ENCODE assay signal across 26 mouse cellular contexts in the genomic region with DNA sequence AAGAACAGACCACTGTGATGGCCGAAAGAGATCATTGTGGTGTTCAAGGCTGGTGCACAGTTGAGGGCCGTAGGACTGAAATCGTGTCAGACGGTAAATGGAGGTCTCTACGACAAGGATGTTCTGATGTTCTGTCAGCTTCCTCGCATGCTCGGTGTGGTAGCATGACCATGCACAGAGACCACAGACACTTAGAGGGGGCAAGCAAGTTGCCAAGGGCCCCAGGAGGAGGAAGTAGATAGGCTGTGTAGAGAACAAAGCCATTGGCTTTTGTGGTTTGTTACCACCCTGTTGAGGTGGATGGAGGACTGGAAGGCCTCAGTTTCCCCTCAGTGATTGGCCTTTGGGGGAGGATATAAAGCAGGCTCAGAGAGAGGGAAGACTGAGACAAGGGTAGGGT. TPM values are rescaled to one million over a fixed set of nuclear protein-coding genes. Genes with fewer than 3 reads are reported as not detected.
DNase-seq lines count a peak whose midpoint lies in the region; ATAC-seq and TF ChIP-seq lines count a peak whose summit lies in the region.
"Had no signal": no experiment of that assay in that cellular context is flagged by ENCODE, and none has a peak within 500 bp of the region (broad histone marks: within the 10 kb centered on the region; RNA-seq: fewer than 3 reads in every experiment).

No protein-coding gene starts in this region.

- H3K27me3 ChIP-seq in liver, postnatal 0 days (ENCODE audit: insufficient read depth, low read length), result no peaks in the 10 kb centered on the region
- H3K27me3 ChIP-seq in liver, embryonic 11.5 days (replicated peaks; ENCODE audit: control insufficient read depth, insufficient read depth, low read length), result no peaks in the 10 kb centered on the region
- H3K27me3 ChIP-seq: embryonic facial prominence, embryonic 15.5 days; forebrain, embryonic 15.5 days had no signal

- H3K36me3 ChIP-seq in liver, postnatal 0 days (replicated peaks; ENCODE audit: insufficient read depth, low read length), result no peaks in the 10 kb centered on the region
- H3K36me3 ChIP-seq in liver, embryonic 11.5 days (ENCODE audit: control insufficient read depth, insufficient read depth, low read length), result no peaks in the 10 kb centered on the region
- H3K36me3 ChIP-seq: embryonic facial prominence, embryonic 15.5 days; forebrain, embryonic 15.5 days; heart, embryonic 13.5 days had no signal

- no peak for ATAC-seq in liver, postnatal 0 days
- no peak for ATAC-seq in liver, embryonic 11.5 days (replicated peaks; ENCODE audit: low FRiP score)
- ATAC-seq in granulocyte monocyte progenitor cell, adult 5-6 weeks (replicated peaks; ENCODE audit: poor library complexity, severe bottlenecking), result peak; percentile 73
- ATAC-seq in megakaryocyte progenitor cell, adult 5-6 weeks (replicated peaks; ENCODE audit: poor library complexity), result peak; percentile 65
- no peak for ATAC-seq in inflammation-experienced regulatory T-cells, adult 6 months
- ATAC-seq: forebrain, embryonic 15.5 days; intestine, embryonic 16.5 days had no signal

- no peak for TF ChIP-seq EP300 in liver, postnatal 0 days (IDR thresholded peaks at IDR 0.05; ENCODE audit: low read depth)

- H3K27ac ChIP-seq in liver, postnatal 0 days (ENCODE audit: low read depth), result peak overlapping the region; percentile 66; the same call in 1 of the 2 replicates
- H3K27ac ChIP-seq in liver, embryonic 11.5 days (ENCODE audit: low read depth, low read length), result no peak overlapping the region
- H3K27ac ChIP-seq: embryonic facial prominence, embryonic 15.5 days; forebrain, embryonic 15.5 days; heart, embryonic 13.5 days; hindbrain, embryonic 14.5 days had no signal

- TF ChIP-seq CTCF in liver, postnatal 0 days (IDR thresholded peaks at IDR 0.05; ENCODE audit: low read depth), result no peak

- DNase-seq in liver, postnatal 0 days, result no peak
- no peak for DNase-seq in liver, embryonic 11.5 days (ENCODE audit: low spot score)
- no peak for DNase-seq in left cerebral cortex, adult 11 months (ENCODE audit: low spot score)
- DNase-seq in adipocyte (ENCODE audit: low spot score), result no peak
- DNase-seq: adrenal gland, adult 2 months; adrenal gland, postnatal 25 days; cerebellum, adult 2 months; cerebellum, postnatal 10 days; embryo, embryonic 11 days; gastrocnemius, postnatal 14 days; heart, postnatal 4 days had no signal

- H3K9me3 ChIP-seq in liver, postnatal 0 days (ENCODE audit: low read length), result no peaks in the 10 kb centered on the region
- H3K9me3 ChIP-seq in liver, embryonic 11.5 days (ENCODE audit: control insufficient read depth, low read length), result no peaks in the 10 kb centered on the region
- H3K9me3 ChIP-seq: embryonic facial prominence, embryonic 15.5 days; forebrain, embryonic 15.5 days; heart, embryonic 13.5 days had no signal

- WGBS in liver, postnatal 0 days (ENCODE audit: insufficient replicate concordance), result 37% methylated on average over 7 of the region's 7 CpGs
- WGBS in liver, embryonic 11.5 days, result 53% methylated on average over 7 of the region's 7 CpGs

- H3K9ac ChIP-seq in liver, postnatal 0 days (replicated peaks), result no peak overlapping the region
- no peak overlapping the region for H3K9ac ChIP-seq in liver, embryonic 11.5 days (ENCODE audit: low read depth, low read length)
- H3K9ac ChIP-seq: embryonic facial prominence, embryonic 15.5 days; forebrain, embryonic 15.5 days; heart, embryonic 13.5 days; hindbrain, embryonic 14.5 days had no signal

- no peak overlapping the region for H3K4me3 ChIP-seq in liver, postnatal 0 days (ENCODE audit: low read depth, low read length)
- no peak overlapping the region for H3K4me3 ChIP-seq in liver, embryonic 11.5 days (ENCODE audit: low read depth, low read length)
- H3K4me3 ChIP-seq: embryonic facial prominence, embryonic 15.5 days; erythroblast, embryonic 14.5 days; forebrain, embryonic 15.5 days; heart, embryonic 13.5 days had no signal

- peaks cover 14% of the 10 kb centered on the region for H3K4me1 ChIP-seq in liver, postnatal 0 days (ENCODE audit: insufficient read depth)
- H3K4me1 ChIP-seq in liver, embryonic 11.5 days (replicated peaks; ENCODE audit: control insufficient read depth, insufficient read depth, low read length), result no peaks in the 10 kb centered on the region
- H3K4me1 ChIP-seq: embryonic facial prominence, embryonic 15.5 days; forebrain, embryonic 15.5 days; heart, embryonic 13.5 days had no signal

- no peak overlapping the region for H3K4me2 ChIP-seq in liver, postnatal 0 days (ENCODE audit: low read depth, low read length)
- no peak overlapping the region for H3K4me2 ChIP-seq in liver, embryonic 11.5 days
- H3K4me2 ChIP-seq: embryonic facial prominence, embryonic 15.5 days; forebrain, embryonic 15.5 days; heart, embryonic 13.5 days; hindbrain, embryonic 14.5 days had no signal

RNA-seq across cellular contexts. Expression of a gene that starts 9.2 kb away (rescaled TPM):
- polyA plus RNA-seq in liver, postnatal 0 days (2015; fragmentation: Nextera tagmentation; extraction: Ambion mirVana), result 92.6 and 107 TPM in 2 replicates
- 5.5 and 8.7 TPM in 2 replicates for polyA plus RNA-seq in liver, embryonic 11.5 days (2014; fragmentation: Nextera tagmentation; extraction: Ambion mirVana)
- 189 and 190 TPM in 2 replicates for total RNA-seq in granulocyte monocyte progenitor cell, adult 5-6 weeks (2014; fragmentation: Nextera tagmentation)
- total RNA-seq in granulocyte monocyte progenitor cell, adult 5-6 weeks (2017), result 110 and 159 TPM in 2 replicates
- 149 and 197 TPM in 2 replicates for total RNA-seq in megakaryocyte progenitor cell, adult 5-6 weeks (2015)
- total RNA-seq in megakaryocyte progenitor cell, adult 5-6 weeks (2017), result 97.7 and 108 TPM in 2 replicates
- not detected for polyA plus RNA-seq in inflammation-experienced regulatory T-cells, adult 6 months (2017; shearing (Covaris generic))
- polyA plus RNA-seq: erythroblast, embryonic 14.5 days had no signal

RNA-seq across cellular contexts. Expression of a gene that starts 23.6 kb away (rescaled TPM):
- polyA plus RNA-seq in liver, postnatal 0 days (2015; fragmentation: Nextera tagmentation; extraction: Ambion mirVana), result 46.9 and 55.2 TPM in 2 replicates
- 14.7 and 16.1 TPM in 2 replicates for polyA plus RNA-seq in liver, embryonic 11.5 days (2014; fragmentation: Nextera tagmentation; extraction: Ambion mirVana)
- total RNA-seq in granulocyte monocyte progenitor cell, adult 5-6 weeks (2014; fragmentation: Nextera tagmentation), result 8.8 and 13.4 TPM in 2 replicates
- 16.9 and 19.6 TPM in 2 replicates for total RNA-seq in granulocyte monocyte progenitor cell, adult 5-6 weeks (2017)
- 13.6 and 25.2 TPM in 2 replicates for total RNA-seq in megakaryocyte progenitor cell, adult 5-6 weeks (2015)
- total RNA-seq in megakaryocyte progenitor cell, adult 5-6 weeks (2017), result 13.3 and 15.1 TPM in 2 replicates
- polyA plus RNA-seq in inflammation-experienced regulatory T-cells, adult 6 months (2017; shearing (Covaris generic)), result 1 to 10 TPM in 1 of 3 experiments, not detected in 2; 1.3 TPM
- polyA plus RNA-seq: erythroblast, embryonic 14.5 days had no signal

RNA-seq across cellular contexts. Expression of a gene that starts 38.9 kb away (rescaled TPM):
- polyA plus RNA-seq in liver, postnatal 0 days (2015; fragmentation: Nextera tagmentation; extraction: Ambion mirVana), result 8.6 and 12.7 TPM in 2 replicates
- not detected in 2 replicates for polyA plus RNA-seq in liver, embryonic 11.5 days (2014; fragmentation: Nextera tagmentation; extraction: Ambion mirVana)
- total RNA-seq in granulocyte monocyte progenitor cell, adult 5-6 weeks (2014; fragmentation: Nextera tagmentation), result not detected in 2 replicates
- 2.1 TPM in 1 of 2 replicates, not detected in the other for total RNA-seq in granulocyte monocyte progenitor cell, adult 5-6 weeks (2017)
- 1.1 and 4.7 TPM in 2 replicates for total RNA-seq in megakaryocyte progenitor cell, adult 5-6 weeks (2015)
- total RNA-seq in megakaryocyte progenitor cell, adult 5-6 weeks (2017), result 0.92 and 3.2 TPM in 2 replicates
- polyA plus RNA-seq in inflammation-experienced regulatory T-cells, adult 6 months (2017; shearing (Covaris generic)), result 1,000 to 10,000 TPM in 1 of 3 experiments, 100 to 1,000 TPM in 2; 180 to 6,393 (median 256) TPM
- total RNA-seq: gastrocnemius, adult 18-20 months; gastrocnemius, postnatal 14 days; heart, postnatal 4 days had no signal
- polyA plus RNA-seq: embryonic facial prominence, embryonic 11.5 days; erythroblast, embryonic 14.5 days; forebrain, embryonic 11.5 days; forebrain, embryonic 15.5 days; hindbrain, embryonic 14.5 days had no signal

RNA-seq across cellular contexts. Expression of a gene that starts 47.3 kb away (rescaled TPM):
- polyA plus RNA-seq in liver, postnatal 0 days (2015; fragmentation: Nextera tagmentation; extraction: Ambion mirVana), result not detected in 2 replicates
- not detected in 2 replicates for polyA plus RNA-seq in liver, embryonic 11.5 days (2014; fragmentation: Nextera tagmentation; extraction: Ambion mirVana)
- not detected in 2 replicates for total RNA-seq in granulocyte monocyte progenitor cell, adult 5-6 weeks (2014; fragmentation: Nextera tagmentation)
- not detected in 2 replicates for total RNA-seq in granulocyte monocyte progenitor cell, adult 5-6 weeks (2017)
- total RNA-seq in megakaryocyte progenitor cell, adult 5-6 weeks (2015), result not detected in 2 replicates
- total RNA-seq in megakaryocyte progenitor cell, adult 5-6 weeks (2017), result not detected in 2 replicates
- 1 to 10 TPM in 1 of 3 experiments, under 1 TPM in 1, not detected in 1; 0.24 to 6.5 TPM for polyA plus RNA-seq in inflammation-experienced regulatory T-cells, adult 6 months (2017; shearing (Covaris generic))
- total RNA-seq: adrenal gland, adult 2 months; adrenal gland, postnatal 25 days; CH12.LX; gastrocnemius, adult 18-20 months; gastrocnemius, postnatal 14 days; heart, postnatal 4 days had no signal
- polyA plus RNA-seq: adrenal gland, adult 2 months; cerebellum, adult 2 months; embryonic facial prominence, embryonic 11.5 days; embryonic facial prominence, embryonic 15.5 days; erythroblast, embryonic 14.5 days; forebrain, embryonic 11.5 days; forebrain, embryonic 15.5 days; gonadal fat pad, adult 2 months; heart, embryonic 13.5 days; heart, postnatal 0 days; hindbrain, embryonic 14.5 days; intestine, embryonic 16.5 days had no signal

Comparison
In these comparisons a context has a peak if more than half of its experiments do, and no peak if none do; other contexts are left out.
1. ATAC-seq: peak in granulocyte monocyte progenitor cell, adult 5-6 weeks (single experiment) and megakaryocyte progenitor cell, adult 5-6 weeks (single experiment); none in liver, postnatal 0 days (single experiment), liver, embryonic 11.5 days (single experiment) and inflammation-experienced regulatory T-cells, adult 6 months (single experiment).